Mouse (Mus musculus) lung, postnatal 10 days (tissue): ENCODE data around the gene Rbms3.

ENCODE experiments used
- DNase-seq: peaks from one replicate; pipeline ENCODE4 v3.0.0; 2021

Rbms3 gene

GRCm38 (mm10) chr9:117629771-117630170, at the start of gene Rbms3:
Rbms3 (minus strand) TSS chr9:117629913.
- DNase-seq: no peak

- no peak for DNase-seq
These were observed 43.6 kb upstream of the Rbms3 start for GRCm38 (mm10) chr9:117673311-117673710.

- peak; percentile 31 for DNase-seq
These were observed 24.9 kb upstream of the Rbms3 start for GRCm38 (mm10) chr9:117654626-117655025.

GRCm38 (mm10) chr9:117653641-117654040, 23.9 kb upstream of the Rbms3 start:
- DNase-seq: no peak

- DNase-seq: no peak
These were observed 16.4 kb upstream of the Rbms3 start for GRCm38 (mm10) chr9:117646131-117646530.

GRCm38 (mm10) chr9:117641090-117641782, 11.5 kb upstream of the Rbms3 start:
- no peak for DNase-seq

- DNase-seq: no peak
These were observed 9.0 kb upstream of the Rbms3 start for GRCm38 (mm10) chr9:117638623-117639185.

- no peak for DNase-seq
These were observed 6.8 kb upstream of the Rbms3 start for GRCm38 (mm10) chr9:117636492-117636891.

- DNase-seq: no peak
These were observed 2.5 kb downstream of the Rbms3 start for GRCm38 (mm10) chr9:117627173-117627572.

GRCm38 (mm10) chr9:117600781-117601180, 28.9 kb downstream of the Rbms3 start:
- no peak for DNase-seq

- no peak for DNase-seq
These were observed 30.4 kb downstream of the Rbms3 start for GRCm38 (mm10) chr9:117599341-117599740.

- DNase-seq: no peak
These were observed 33.6 kb downstream of the Rbms3 start for GRCm38 (mm10) chr9:117596162-117596561.

GRCm38 (mm10) chr9:117585345-117585744, 44.4 kb downstream of the Rbms3 start:
- no peak for DNase-seq

GRCm38 (mm10) chr9:117583638-117584037, 46.1 kb downstream of the Rbms3 start:
- DNase-seq: peak; percentile 49

GRCm38 (mm10) chr9:117582591-117582990, 47.1 kb downstream of the Rbms3 start:
- no peak for DNase-seq

- no peak for DNase-seq
These were observed 58.4 kb downstream of the Rbms3 start for GRCm38 (mm10) chr9:117571186-117571855.

GRCm38 (mm10) chr9:117570240-117570821, 59.4 kb downstream of the Rbms3 start:
- no peak for DNase-seq

- DNase-seq: no peak
These were observed 63.4 kb downstream of the Rbms3 start for GRCm38 (mm10) chr9:117566293-117566692.

- DNase-seq: no peak
These were observed 71.2 kb downstream of the Rbms3 start for GRCm38 (mm10) chr9:117558562-117558961.

- DNase-seq: no peak
These were observed 75.4 kb downstream of the Rbms3 start for GRCm38 (mm10) chr9:117554356-117554755.

GRCm38 (mm10) chr9:117529281-117529680, 100.4 kb downstream of the Rbms3 start:
- no peak for DNase-seq

GRCm38 (mm10) chr9:117508941-117509340, 120.8 kb downstream of the Rbms3 start:
- DNase-seq: peak; percentile 26

GRCm38 (mm10) chr9:117491866-117492265, 137.8 kb downstream of the Rbms3 start:
- DNase-seq: no peak

- no peak for DNase-seq
These were observed 145.3 kb downstream of the Rbms3 start for GRCm38 (mm10) chr9:117484396-117484795.
